Mouse (Mus musculus) small intestine, adult 10 weeks (tissue): Measurements from ENCODE around the gene Cbx6. TPM values are rescaled to one million over a fixed set of nuclear protein-coding genes. Genes with fewer than 3 reads are reported as not detected.

ENCODE experiments used
- polyA plus RNA-seq: library from polyadenylated mRNA; stranded (reverse); fragments of 350-450 nt; fragmentation: Illumina TruSeq; extraction: RNeasy Lipid Tissue Mini Kit (QIAGEN cat#74804); gene quantifications from one replicate; pipeline ENCODE4 v1.2.3, GENCODE M21; 2014; ENCODE audit warnings: low replicate concordance

The Cbx6 gene
- 1.0 TPM for polyA plus RNA-seq

GRCm38 (mm10) chr15:79834130-79834880 lies at the start of gene Cbx6, which contains the start of gene Npcd:
Gene Cbx6 (minus strand): TSS chr15:79834688.
Gene Npcd (minus strand): TSS chr15:79834237.

GRCm38 (mm10) chr15:79804352-79805071 lies 30.0 kb downstream of the Cbx6 start, which contains the start of gene Nptxr:
Gene Nptxr (minus strand): TSS chr15:79804766.

GRCm38 (mm10) chr15:79777749-79778148 lies 56.7 kb downstream of the Cbx6 start, which contains the start of gene Dnal4:
Gene Dnal4 (minus strand): TSS chr15:79777849.

Other genes with a start within 250 kb of the Cbx6 start
- gene Dmc1, start 229.6 kb downstream of the Cbx6 start, polyA plus RNA-seq, result not detected
- gene Fam227a, start 175.7 kb downstream of the Cbx6 start, polyA plus RNA-seq, result 0.63 TPM
- gene Cby1, start 175.5 kb downstream of the Cbx6 start, polyA plus RNA-seq, result 0.52 TPM
- 369 TPM for gene Tomm22, start 163.8 kb downstream of the Cbx6 start, polyA plus RNA-seq
- gene Josd1, start 146.8 kb downstream of the Cbx6 start, polyA plus RNA-seq, result 10.2 TPM
- gene Gtpbp1, start 143.8 kb downstream of the Cbx6 start, polyA plus RNA-seq, result 0.63 TPM
- 1.5 TPM for gene Sun2, start 92.2 kb downstream of the Cbx6 start, polyA plus RNA-seq
- 0.59 TPM for gene Dnal4, start 56.8 kb downstream of the Cbx6 start, polyA plus RNA-seq
- not detected for gene Nptxr, start 29.9 kb downstream of the Cbx6 start, polyA plus RNA-seq
- not detected for gene Npcd, start 451 bp downstream of the Cbx6 start, polyA plus RNA-seq
- 17.4 TPM for gene Apobec3, start 57.0 kb upstream of the Cbx6 start, polyA plus RNA-seq
- 0.59 TPM for gene Cbx7, start 136.4 kb upstream of the Cbx6 start, polyA plus RNA-seq
- gene Pdgfb, start 180.3 kb upstream of the Cbx6 start, polyA plus RNA-seq, result 0.22 TPM